Mouse (Mus musculus) lung, embryonic 14.5 days (tissue): ENCODE data around the gene Gfpt1. TPM values are rescaled to one million over a fixed set of nuclear protein-coding genes. Genes with fewer than 3 reads are reported as not detected.
"Not testable (repeated sequence)": the region's sequence is repeated elsewhere in the genome, so short reads cannot be mapped to it uniquely, and the experiment has no call there.

Source experiments
- ATAC-seq: fragments of 200-750 bp; cut with Nextera tagmentation; 2 replicates; pipeline ENCODE4 v1.8.0; 2017; ENCODE audit warnings: mild to moderate bottlenecking, moderate TSS enrichment, moderate library complexity; ENCODE audit not compliant: insufficient read depth
- DNase-seq: peaks from one replicate; pipeline ENCODE4 v3.0.0-alpha.2; 2015
- H3K27ac ChIP-seq: fragments of 300-500 bp; sonication (generic); 2 replicates; pipeline ENCODE4 v1.5.1; 2014; ENCODE audit warnings: low read depth, mild to moderate bottlenecking, moderate library complexity
- H3K27me3 ChIP-seq: fragments of 300-500 bp; sonication (generic); 2 replicates; pipeline ENCODE4 v1.6.1; 2014; ENCODE audit warnings: low read length, control low read depth; ENCODE audit not compliant: insufficient read depth
- H3K36me3 ChIP-seq: fragments of 300-500 bp; sonication (generic); 2 replicates; pipeline ENCODE4 v1.6.1; 2014; ENCODE audit warnings: control low read depth; ENCODE audit not compliant: insufficient read depth
- H3K4me1 ChIP-seq: fragments of 300-500 bp; sonication (generic); 2 replicates; pipeline ENCODE4 v1.6.1; 2014; ENCODE audit warnings: antibody characterized with exemption, control low read depth; ENCODE audit not compliant: insufficient read depth
- H3K4me2 ChIP-seq: fragments of 300-500 bp; sonication (generic); 2 replicates; pipeline ENCODE4 v1.6.1; 2014; ENCODE audit warnings: mild to moderate bottlenecking
- H3K4me3 ChIP-seq: fragments of 300-500 bp; sonication (generic); 2 replicates; pipeline ENCODE4 v1.5.1; 2014; ENCODE audit warnings: low read depth, low read length
- H3K9ac ChIP-seq: fragments of 300-500 bp; sonication (generic); 2 replicates; pipeline ENCODE4 v1.6.1; 2014
- H3K9me3 ChIP-seq: fragments of 300-500 bp; sonication (generic); 2 replicates; pipeline ENCODE4 v1.6.1; 2016; ENCODE audit warnings: low read depth, low read length, control low read depth
- CTCF ChIP-seq: IDR thresholded peaks from 2 replicates; pipeline ENCODE4 v1.5.1; 2016; ENCODE audit warnings: antibody characterized with exemption, low read depth
- WGBS: fragments of 180-500 bp; shearing (Covaris S2); extraction: QIAGEN DNeasy Blood & Tissue Kit; methylation state at CpG from one replicate; pipeline ENCODE4 v1.1.7; 2014; 5-methylcytosine and 5-hydroxymethylcytosine counted together
- polyA plus RNA-seq: library from polyadenylated mRNA; unstranded; fragments of >200 nt; fragmentation: Nextera tagmentation; extraction: Ambion mirVana; gene quantifications from 2 replicates; pipeline ENCODE4 v1.2.1, GENCODE M21; 2014

Gfpt1 gene
- polyA plus RNA-seq, 1 experiment from 2014 or later, result 22.1 TPM

DNA sequence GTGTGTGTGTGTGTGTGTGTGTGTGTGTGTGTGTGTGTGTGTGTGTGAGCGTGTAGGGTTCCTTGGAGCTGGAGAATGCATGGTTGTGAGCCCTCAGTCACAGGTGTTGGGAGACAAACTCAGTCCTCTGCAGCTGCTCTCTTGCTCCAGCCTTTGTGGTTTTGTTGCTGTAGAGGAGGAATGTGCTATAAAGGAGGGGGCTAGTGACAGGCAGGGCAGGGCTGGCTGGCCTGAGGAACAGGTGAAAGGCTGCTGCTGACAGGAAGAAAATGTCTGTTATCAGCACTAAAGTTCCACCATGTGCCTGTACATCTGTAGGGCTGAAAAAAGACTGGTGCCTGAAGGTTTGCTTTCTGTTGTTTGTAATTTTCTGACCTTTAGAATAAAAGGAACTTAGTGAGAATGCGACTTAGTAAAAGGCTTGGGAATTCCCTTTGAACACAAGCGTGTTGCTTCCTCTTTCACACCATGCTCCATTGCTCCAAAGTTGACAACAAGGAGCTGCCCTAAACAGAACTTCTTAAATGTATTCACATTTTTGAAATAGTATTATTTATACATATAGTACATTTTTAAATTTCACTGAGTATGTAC, 32.5 kb downstream of the Gfpt1 start:
- Histone ChIP-seq H3K4me1 (no peaks in the 10 kb centered on the region), H3K9me3 (no peaks in the 10 kb centered on the region), H3K4me2 (no peak overlapping the region), H3K27ac (no peak overlapping the region), H3K36me3 (peaks cover 90% of the 10 kb centered on the region), H3K4me3 (no peak overlapping the region), H3K9ac (no peak overlapping the region), H3K27me3 (no peaks in the 10 kb centered on the region)
- TF ChIP-seq CTCF, result no peak
- WGBS, result 79% methylated on average over 3 of the region's 3 CpGs
- no peak for DNase-seq
- ATAC-seq, result no peak

DNA sequence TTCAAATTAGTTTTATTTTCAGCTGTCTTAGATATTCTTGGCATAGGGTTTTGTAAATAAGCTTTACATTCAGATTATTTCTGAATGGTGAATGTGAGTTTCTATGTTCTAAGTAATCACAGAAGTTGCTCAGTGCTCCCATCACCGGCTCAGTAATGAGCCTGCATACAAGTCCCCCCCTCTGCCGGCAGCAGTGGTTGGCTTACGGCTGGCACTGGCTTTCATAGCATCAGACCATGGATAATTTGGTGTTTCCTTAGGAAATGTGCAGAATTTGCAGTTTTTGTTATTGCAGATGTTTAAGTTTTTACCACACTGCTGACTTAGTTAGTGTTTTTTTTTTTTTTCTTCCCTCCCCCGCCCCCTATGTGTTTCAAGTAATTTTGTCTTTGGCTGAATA, 36.8 kb downstream of the Gfpt1 start:
- Histone ChIP-seq H3K9me3 (no peaks in the 10 kb centered on the region), H3K4me1 (no peaks in the 10 kb centered on the region), H3K27ac (no peak overlapping the region), H3K9ac (no peak overlapping the region), H3K27me3 (no peaks in the 10 kb centered on the region), H3K36me3 (peaks cover 92% of the 10 kb centered on the region), H3K4me3 (no peak overlapping the region), H3K4me2 (no peak overlapping the region)
- no peak for TF ChIP-seq CTCF
- 85% methylated on average over 4 of the region's 4 CpGs for WGBS
- ATAC-seq, result no peak
- no peak for DNase-seq

DNA sequence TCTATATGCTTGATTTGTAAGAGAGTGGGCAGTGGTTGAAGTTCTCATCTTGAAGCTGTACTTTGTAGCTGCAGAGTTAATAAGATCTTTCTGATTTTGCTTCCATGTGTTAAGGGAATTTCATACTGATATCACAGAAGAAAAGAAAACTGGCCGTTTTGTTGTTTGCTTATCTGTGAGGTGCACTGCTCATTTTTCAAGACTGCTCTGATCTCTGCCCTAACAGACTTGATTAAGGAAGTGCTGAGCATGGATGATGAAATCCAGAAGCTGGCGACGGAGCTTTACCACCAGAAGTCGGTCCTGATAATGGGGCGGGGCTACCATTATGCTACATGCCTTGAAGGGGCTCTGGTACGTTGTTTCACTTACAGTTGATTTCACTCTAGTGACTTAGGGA, 42.4 kb downstream of the Gfpt1 start:
- Histone ChIP-seq H3K4me1 (no peaks in the 10 kb centered on the region), H3K4me2 (no peak overlapping the region), H3K9ac (no peak overlapping the region), H3K36me3 (peaks cover 97% of the 10 kb centered on the region), H3K27me3 (no peaks in the 10 kb centered on the region), H3K9me3 (no peaks in the 10 kb centered on the region), H3K27ac (no peak overlapping the region), H3K4me3 (no peak overlapping the region)
- DNase-seq (no peak), ATAC-seq (no peak)
- no peak for TF ChIP-seq CTCF
- WGBS, result 73% methylated on average over 6 of the region's 6 CpGs

DNA sequence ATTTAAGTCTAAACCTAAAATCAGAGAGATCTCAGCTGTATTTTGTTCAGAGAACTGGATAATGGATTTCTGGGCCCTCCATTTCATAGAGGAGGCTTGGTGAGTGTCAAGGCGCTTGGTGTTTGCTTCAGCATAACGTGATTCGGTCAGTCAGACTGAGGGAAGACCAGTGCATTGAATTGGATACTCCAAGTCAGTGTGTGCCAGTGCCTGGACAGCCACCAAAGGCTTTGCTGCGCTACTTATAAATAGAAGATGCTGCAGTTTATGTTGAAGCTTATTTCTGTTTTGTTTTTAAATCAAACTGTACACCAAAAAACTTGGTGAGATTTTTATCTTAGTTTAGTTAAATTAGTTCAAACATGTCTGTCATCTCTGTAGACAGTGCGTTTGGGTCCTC, 45.7 kb downstream of the Gfpt1 start:
- H3K9ac ChIP-seq, result no peak overlapping the region
- 86% methylated on average over 5 of the region's 5 CpGs for WGBS
- DNase-seq, result no peak
- no peaks in the 10 kb centered on the region for H3K27me3 ChIP-seq
- no peak for ATAC-seq
- no peak overlapping the region for H3K4me2 ChIP-seq
- no peaks in the 10 kb centered on the region for H3K9me3 ChIP-seq
- no peak for TF ChIP-seq CTCF
- H3K27ac ChIP-seq, result no peak overlapping the region
- no peaks in the 10 kb centered on the region for H3K4me1 ChIP-seq
- no peak overlapping the region for H3K4me3 ChIP-seq
- H3K36me3 ChIP-seq, result peaks cover 78% of the 10 kb centered on the region

DNA sequence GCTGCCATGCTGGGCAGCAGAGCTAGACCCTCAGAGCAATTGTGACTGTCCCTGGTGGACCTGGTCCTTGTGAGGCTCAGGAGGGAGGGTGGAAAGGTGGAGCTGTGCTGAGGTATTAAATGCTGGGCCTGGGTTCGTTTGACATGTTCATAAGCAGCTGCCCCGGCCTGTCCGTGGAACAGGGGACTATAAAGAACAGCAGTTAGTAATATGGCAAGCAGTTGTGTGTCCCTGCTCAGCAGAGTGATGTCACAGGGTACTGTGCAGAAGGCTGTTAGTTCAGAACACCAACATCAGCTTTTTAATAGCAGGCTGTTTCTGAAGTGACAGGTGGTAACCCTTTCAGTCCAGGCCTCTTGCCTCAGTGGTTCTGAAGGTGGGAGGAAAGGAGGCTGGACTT, 48.2 kb downstream of the Gfpt1 start:
- WGBS, result 83% methylated on average over 3 of the region's 3 CpGs
- H3K4me3 ChIP-seq, result no peak overlapping the region
- no peak for ATAC-seq

DNA sequence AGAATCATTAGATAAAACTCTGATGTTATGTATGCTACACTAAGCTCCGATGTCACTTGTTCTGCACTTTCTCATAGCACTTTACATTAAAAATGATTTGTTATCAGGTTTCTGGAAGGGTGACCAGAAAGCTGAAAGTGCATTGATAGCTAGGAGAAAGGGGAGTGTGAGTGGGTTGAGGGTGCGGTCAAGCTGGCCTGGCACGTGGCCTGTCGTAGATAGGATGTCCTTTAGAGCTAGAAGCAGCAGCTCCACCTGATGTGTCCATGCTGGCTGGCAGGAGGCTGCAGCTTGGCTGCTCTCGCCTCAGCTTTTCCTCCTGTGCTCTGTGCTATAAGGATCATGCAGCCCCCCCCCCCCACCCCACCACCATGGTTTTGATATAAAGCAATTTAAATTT, 49.8 kb downstream of the Gfpt1 start:
- H3K4me3 ChIP-seq, result no peak overlapping the region
- TF ChIP-seq CTCF, result no peak
- no peak overlapping the region for H3K27ac ChIP-seq
- 79% methylated on average over 5 of the region's 5 CpGs for WGBS
- ATAC-seq (no peak), DNase-seq (no peak)
- H3K4me2 ChIP-seq, result no peak overlapping the region
- H3K27me3 ChIP-seq, result no peaks in the 10 kb centered on the region
- H3K4me1 ChIP-seq, result no peaks in the 10 kb centered on the region
- H3K36me3 ChIP-seq, result peaks cover 37% of the 10 kb centered on the region
- no peak overlapping the region for H3K9ac ChIP-seq
- no peaks in the 10 kb centered on the region for H3K9me3 ChIP-seq

More for the DNA sequence above, 48.2 kb downstream of the Gfpt1 start:
- H3K27me3 ChIP-seq, result no peaks in the 10 kb centered on the region
- no peaks in the 10 kb centered on the region for H3K9me3 ChIP-seq
- no peak for DNase-seq
- peaks cover 53% of the 10 kb centered on the region for H3K36me3 ChIP-seq
- no peak overlapping the region for H3K4me2 ChIP-seq
- TF ChIP-seq CTCF, result no peak
- no peaks in the 10 kb centered on the region for H3K4me1 ChIP-seq
- H3K9ac ChIP-seq, result no peak overlapping the region
- H3K27ac ChIP-seq, result no peak overlapping the region

DNA sequence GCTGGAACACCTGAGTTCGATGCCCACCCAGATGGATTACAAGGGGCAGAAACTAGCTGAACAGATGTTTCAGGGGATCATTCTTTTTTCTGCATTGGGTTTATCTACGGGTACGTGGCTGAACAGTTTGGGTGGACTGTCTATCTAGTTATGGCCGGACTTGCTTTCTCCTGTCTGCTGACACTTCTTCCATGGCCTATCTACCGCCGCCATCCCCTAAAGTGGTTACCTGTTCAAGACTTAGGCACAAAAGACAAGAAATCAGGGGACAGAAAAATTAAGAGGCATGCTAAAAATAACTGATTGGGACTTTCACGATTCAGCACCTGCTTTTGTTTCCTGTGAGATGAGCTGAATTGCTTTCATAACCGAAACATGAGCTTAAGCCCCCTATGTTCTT, 51.0 kb downstream of the Gfpt1 start:
- H3K36me3 ChIP-seq, result peaks cover 27% of the 10 kb centered on the region
- H3K4me2 ChIP-seq, DNase-seq, H3K4me3 ChIP-seq, H3K27me3 ChIP-seq, H3K9ac ChIP-seq, H3K9me3 ChIP-seq, H3K4me1 ChIP-seq, H3K27ac ChIP-seq, ATAC-seq: not testable (repeated sequence)
- 83% methylated on average over 8 of the region's 8 CpGs for WGBS

DNA sequence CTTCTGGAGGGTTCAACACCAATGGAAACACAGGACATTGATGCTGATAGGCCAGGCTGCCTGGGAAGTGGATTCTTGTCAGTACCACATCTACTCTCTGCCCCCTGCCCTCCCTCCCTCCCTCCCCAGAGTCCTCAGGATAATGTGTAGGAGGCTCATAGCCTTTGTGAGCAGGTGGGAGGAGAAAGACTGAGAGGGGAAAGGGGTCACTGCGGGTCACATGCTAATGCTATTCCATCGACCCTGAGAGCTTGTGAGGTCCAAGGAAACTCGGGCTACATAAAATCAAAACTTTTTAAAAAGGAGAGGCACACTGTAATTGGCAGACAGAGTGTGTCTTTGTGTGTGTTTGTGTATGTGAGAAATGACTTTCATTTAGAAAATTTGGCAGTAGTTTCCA, 56.6 kb downstream of the Gfpt1 start:
- H3K27ac ChIP-seq, result peak overlapping the region; percentile 30; the same call in 1 of the 2 replicates

More for the DNA sequence above, 56.6 kb downstream of the Gfpt1 start:
- no peak for ATAC-seq
- 18% methylated on average over 3 of the region's 3 CpGs for WGBS
- H3K27me3 ChIP-seq, result no peaks in the 10 kb centered on the region
- TF ChIP-seq CTCF, result no peak
- H3K36me3 ChIP-seq, result no peaks in the 10 kb centered on the region
- H3K4me2 ChIP-seq, result no peak overlapping the region
- no peak overlapping the region for H3K9ac ChIP-seq
- H3K4me3 ChIP-seq, result no peak overlapping the region
- H3K4me1 ChIP-seq, result peaks cover 9% of the 10 kb centered on the region; the same call in 1 of the 2 replicates
- H3K9me3 ChIP-seq, result no peaks in the 10 kb centered on the region
- DNase-seq, result no peak
